Mouse (Mus musculus): ENCODE data around the gene Lrrc66. TPM values are rescaled to one million over a fixed set of nuclear protein-coding genes. Genes with fewer than 3 reads are reported as not detected.

Lrrc66 gene
- total and polyA plus RNA-seq, 3 experiments: 0.04 TPM; not detected in 2

- no peaks in the 10 kb centered on the region for H3K79me2 ChIP-seq (replicated peaks; ENCODE audit: control insufficient read depth, extremely low read depth, insufficient read depth, poor library complexity, severe bottlenecking)
- dilution Hi-C loops (cut with MboI; ENCODE audit: extremely low pct_ligation_motif_present, extremely low pct_unique_long_range_greater_than_20kb, low sequenced_read_pairs): no loop called here
- H3K27ac ChIP-seq (ENCODE audit: insufficient read depth, low read depth): no peak overlapping the region
- in situ Hi-C loops (cut with MboI; ENCODE audit: low pct_ligation_motif_present, low pct_unique_long_range_greater_than_20kb, low sequenced_read_pairs): no loop called here
- no peaks in the 10 kb centered on the region for H3K36me3 ChIP-seq (replicated peaks in 1 of 2; ENCODE audit: control insufficient read depth in 1 of 2, insufficient read depth in 1 of 2, low read length in 1 of 2)
- no peak overlapping the region for H3K4me3 ChIP-seq (replicated peaks in 1 of 3; ENCODE audit: low read depth in 2 of 3, low read length in 2 of 3, poor library complexity in 1 of 3)
- H3K9me3 ChIP-seq (replicated peaks; ENCODE audit: low read length): no peaks in the 10 kb centered on the region
- TF ChIP-seq SIN3A (IDR thresholded peaks at IDR 0.05; ENCODE audit: low read length) (no peak), USF1 (IDR thresholded peaks at IDR 0.05; ENCODE audit: low read depth, low read length) (no peak), ELF1 (IDR thresholded peaks at IDR 0.05; ENCODE audit: low read depth, low read length) (no peak), KAT2A (IDR thresholded peaks at IDR 0.05; ENCODE audit: insufficient replicate concordance, low read length) (no peak), RAD21 (IDR thresholded peaks at IDR 0.05; ENCODE audit: low read depth, low read length) (peak; percentile 61), JUN (IDR thresholded peaks at IDR 0.05; ENCODE audit: insufficient read depth, low read depth, low read length) (no peak), CHD1 (IDR thresholded peaks at IDR 0.05; ENCODE audit: low read depth, low read length) (no peak), MEF2A (IDR thresholded peaks at IDR 0.05; ENCODE audit: borderline replicate concordance, low read depth, low read length) (no peak), POLR2A (IDR thresholded peaks at IDR 0.05; ENCODE audit: low read depth, low read length) (no peak), MAX (IDR thresholded peaks at IDR 0.05; ENCODE audit: low read length) (no peak), MAFK (IDR thresholded peaks at IDR 0.05; ENCODE audit: insufficient replicate concordance, low read length) (no peak), SMC3 (IDR thresholded peaks at IDR 0.05; ENCODE audit: low read depth, low read length) (peak; percentile 47), CTCF (conservative IDR thresholded peaks at IDR 0.05 in 1 of 2, IDR thresholded peaks at IDR 0.05 in 1 of 2; ENCODE audit: low read depth in 2 of 2, low read length in 2 of 2) (peak; percentile 6 to 67; a peak in 2 of 4 replicates), TBP (conservative IDR thresholded peaks at IDR 0.05; ENCODE audit: low read depth, low read length) (no peak), TCF12 (IDR thresholded peaks at IDR 0.05; ENCODE audit: low read depth, low read length) (no peak), USF2 (conservative IDR thresholded peaks at IDR 0.05; ENCODE audit: low read depth, low read length) (no peak), E2F4 (IDR thresholded peaks at IDR 0.05; ENCODE audit: insufficient replicate concordance, low read depth, low read length) (no peak), MXI1 (IDR thresholded peaks at IDR 0.05; ENCODE audit: low read depth, low read length) (no peak), PAX5 (IDR thresholded peaks at IDR 0.05; ENCODE audit: low read length) (no peak)
- H3K9ac ChIP-seq (ENCODE audit: insufficient read depth, low read depth): no peak overlapping the region
- H3K4me1 ChIP-seq (ENCODE audit: control insufficient read depth in 1 of 2, insufficient read depth in 2 of 2): peaks cover 6 to 8% of the 10 kb centered on the region in 2 experiments; a peak in 3 of 4 replicates
- H3K4me2 ChIP-seq (ENCODE audit: insufficient read depth, low read depth, poor library complexity, severe bottlenecking): no peak overlapping the region
- peak; percentile 9 for DNase-seq (ENCODE audit: extremely low read depth)
- H3K27me3 ChIP-seq (replicated peaks): no peaks in the 10 kb centered on the region
Measured at GRCm38 (mm10) chr5:73602865-73603264, 29.5 kb downstream of the Lrrc66 start.

- no peak for DNase-seq (ENCODE audit: extremely low read depth)
- Histone ChIP-seq H3K27me3 (replicated peaks) (no peaks in the 10 kb centered on the region), H3K9ac (ENCODE audit: insufficient read depth, low read depth) (no peak overlapping the region), H3K27ac (ENCODE audit: insufficient read depth, low read depth) (no peak overlapping the region), H3K79me2 (replicated peaks; ENCODE audit: control insufficient read depth, extremely low read depth, insufficient read depth, poor library complexity, severe bottlenecking) (no peaks in the 10 kb centered on the region), H3K36me3 (replicated peaks in 1 of 2; ENCODE audit: control insufficient read depth in 1 of 2, insufficient read depth in 1 of 2, low read length in 1 of 2) (no peaks in the 10 kb centered on the region), H3K9me3 (replicated peaks; ENCODE audit: low read length) (no peaks in the 10 kb centered on the region), H3K4me2 (ENCODE audit: insufficient read depth, low read depth, poor library complexity, severe bottlenecking) (no peak overlapping the region), H3K4me1 (ENCODE audit: control insufficient read depth in 1 of 2, insufficient read depth in 2 of 2) (peaks cover 6 to 8% of the 10 kb centered on the region in 2 experiments; a peak in 3 of 4 replicates), H3K4me3 (replicated peaks in 1 of 3; ENCODE audit: low read depth in 2 of 3, low read length in 2 of 3, poor library complexity in 1 of 3) (no peak overlapping the region)
- in situ Hi-C loops (cut with MboI; ENCODE audit: low pct_ligation_motif_present, low pct_unique_long_range_greater_than_20kb, low sequenced_read_pairs): no loop called here
- TF ChIP-seq ZMIZ1 (IDR thresholded peaks at IDR 0.05; ENCODE audit: low read depth, low read length): no peak
- TF ChIP-seq NRF1 (IDR thresholded peaks at IDR 0.05; ENCODE audit: low read depth, low read length): no peak
- TF ChIP-seq ZNF384 (IDR thresholded peaks at IDR 0.05; ENCODE audit: low read depth, low read length): no peak
- TF ChIP-seq MYC (IDR thresholded peaks at IDR 0.05; ENCODE audit: low read depth, low read length): no peak
- no peak for TF ChIP-seq POLR2A (IDR thresholded peaks at IDR 0.05; ENCODE audit: low read depth, low read length)
- no peak for TF ChIP-seq UBTF (IDR thresholded peaks at IDR 0.05; ENCODE audit: low read depth, low read length)
- no peak for TF ChIP-seq JUN (IDR thresholded peaks at IDR 0.05; ENCODE audit: insufficient read depth, low read depth, low read length)
- TF ChIP-seq POLR2AphosphoS2 (IDR thresholded peaks at IDR 0.05; ENCODE audit: low read depth, low read length): no peak
- TF ChIP-seq BHLHE40 (IDR thresholded peaks at IDR 0.05; ENCODE audit: low read depth, low read length): no peak
- no peak for TF ChIP-seq USF1 (IDR thresholded peaks at IDR 0.05; ENCODE audit: low read depth, low read length)
- TF ChIP-seq RCOR1 (conservative IDR thresholded peaks at IDR 0.05; ENCODE audit: low read depth, low read length): no peak
- no peak for TF ChIP-seq GABPA (IDR thresholded peaks at IDR 0.05; ENCODE audit: insufficient replicate concordance, low read depth, low read length)
- TF ChIP-seq RAD21 (IDR thresholded peaks at IDR 0.05; ENCODE audit: low read depth, low read length): no peak
- TF ChIP-seq SMC3 (IDR thresholded peaks at IDR 0.05; ENCODE audit: low read depth, low read length): no peak
- dilution Hi-C loops (cut with MboI; ENCODE audit: extremely low pct_ligation_motif_present, extremely low pct_unique_long_range_greater_than_20kb, low sequenced_read_pairs): no loop called here
Measured at GRCm38 (mm10) chr5:73601361-73601763, 31.0 kb downstream of the Lrrc66 start.

All from CH12.LX (cell line).